Mouse (Mus musculus): ENCODE results near the gene Trpv4.

The Trpv4 gene

DNA sequence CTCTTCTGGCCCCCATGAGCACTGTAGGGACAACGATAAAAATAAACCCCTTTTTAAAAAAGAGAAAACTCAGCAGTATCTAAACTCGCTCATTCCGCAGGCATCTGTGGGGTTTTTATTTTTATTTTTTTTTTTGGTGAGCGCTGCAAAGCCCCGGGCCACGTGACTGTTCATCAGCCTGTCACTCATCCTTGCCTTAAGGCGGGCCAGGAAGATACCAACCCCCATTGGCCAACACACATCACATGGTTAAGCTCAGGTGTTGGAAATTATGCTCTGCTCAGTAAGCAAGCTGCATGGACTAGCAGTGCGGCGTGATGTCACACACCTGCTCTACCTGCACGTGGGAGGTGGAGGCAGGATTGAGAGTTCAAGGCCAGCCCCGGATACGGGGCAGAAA is 40.4 kb downstream of the Trpv4 start:
- DNase-seq: no peak

DNA sequence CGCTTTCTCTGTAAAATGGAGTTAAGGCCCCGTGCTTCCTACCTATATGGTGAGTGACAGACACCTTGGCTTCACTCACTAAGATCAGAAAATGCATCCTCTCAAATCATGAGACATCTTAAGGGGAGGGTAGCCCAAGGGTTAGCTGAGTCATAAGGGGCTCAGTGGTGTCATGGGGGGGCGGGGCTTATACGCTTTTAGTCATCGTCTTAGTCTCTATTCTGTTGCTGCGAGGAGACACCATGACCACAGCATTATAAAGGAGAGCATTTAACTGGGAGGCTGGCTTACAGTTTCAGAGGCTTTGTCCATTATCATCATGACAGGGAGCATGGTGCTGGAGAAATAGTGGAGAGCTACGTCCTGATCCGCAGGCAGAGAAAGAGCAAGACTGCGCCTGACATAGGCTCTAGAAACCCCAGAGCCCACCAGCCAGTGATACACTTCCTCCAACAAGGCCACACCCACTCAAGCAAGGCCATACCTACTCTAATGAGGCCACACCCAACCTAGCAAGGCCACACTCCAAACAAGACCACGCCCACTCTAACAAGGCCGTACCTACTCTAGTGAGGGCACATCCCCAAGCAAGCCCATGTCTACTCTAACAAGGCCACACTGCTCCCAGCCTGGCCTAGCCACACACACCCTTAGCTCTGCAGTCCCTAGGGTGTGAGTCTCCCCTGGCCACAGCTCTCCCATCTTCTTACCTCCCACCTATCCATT is 41.7 kb downstream of the Trpv4 start:
- DNase-seq: no peak

DNA sequence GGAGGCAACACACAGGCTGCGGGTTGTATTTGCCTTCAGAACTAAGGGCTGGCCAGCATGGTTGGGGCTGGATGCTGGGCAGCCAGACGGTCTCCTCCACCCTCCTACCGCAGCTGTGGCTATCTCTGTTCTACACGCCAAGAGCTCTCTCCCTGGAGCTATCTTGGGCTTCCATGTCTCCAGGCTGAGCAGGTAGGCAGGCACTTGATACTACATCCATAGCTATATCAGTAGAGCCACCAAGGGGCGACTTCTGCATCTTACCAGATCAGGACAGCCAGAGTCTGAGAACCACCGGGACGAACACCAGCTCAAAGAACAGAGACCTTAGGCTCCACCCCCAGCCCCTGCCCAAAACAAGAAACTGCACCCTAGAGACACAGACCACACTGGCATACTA is 43.4 kb downstream of the Trpv4 start:
- DNase-seq: no peak

DNA sequence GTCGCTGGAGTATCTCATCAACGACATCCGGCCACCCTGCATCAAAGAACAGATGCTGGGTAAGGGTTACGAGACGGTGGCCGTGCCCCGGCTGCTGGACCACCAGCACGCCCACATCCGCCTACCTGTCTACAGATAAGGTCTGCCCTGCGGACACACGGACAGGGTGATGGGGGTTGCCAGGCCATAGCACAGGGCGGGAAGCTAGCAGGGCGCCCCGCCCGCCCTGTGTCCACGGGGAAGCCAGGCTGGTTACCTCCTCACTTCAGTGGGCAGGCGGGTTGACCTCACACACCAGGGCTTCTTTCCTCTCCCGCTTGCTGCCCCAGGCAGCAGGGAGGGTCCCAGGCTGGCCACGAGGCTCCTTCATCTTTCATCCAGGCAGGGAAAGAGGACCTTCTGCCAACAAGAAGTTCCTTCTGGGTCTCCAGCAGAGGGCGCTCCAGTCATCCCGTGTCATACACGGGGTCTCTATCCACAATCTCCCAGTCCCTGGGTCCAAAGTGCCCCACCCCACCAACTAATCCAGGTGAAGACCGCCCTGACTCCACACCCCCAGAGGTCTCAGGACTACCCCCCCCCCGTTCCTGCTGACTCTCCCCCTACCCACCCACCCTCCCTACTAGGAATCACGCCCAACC is 46.1 kb downstream of the Trpv4 start:
- DNase-seq: peak; percentile 64

DNA sequence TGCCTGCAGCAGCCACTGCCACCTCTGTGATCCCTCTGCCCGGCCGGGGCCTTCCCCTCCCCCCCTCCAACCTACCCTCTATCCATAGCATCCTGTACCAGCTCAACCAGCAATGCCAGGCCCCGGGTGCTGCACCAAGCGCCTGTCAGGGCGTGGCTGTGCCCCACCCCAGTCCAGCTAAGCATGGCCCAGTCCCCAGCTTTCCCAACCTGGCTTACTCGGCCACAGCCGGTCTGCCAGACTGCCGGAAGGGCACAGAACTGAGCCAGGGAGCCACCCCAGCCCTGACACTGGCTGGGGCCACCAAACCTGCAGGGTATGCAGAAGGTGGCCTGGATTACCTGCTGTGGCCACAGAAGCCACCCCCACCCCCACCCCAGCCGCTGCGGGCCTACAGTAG is 47.0 kb downstream of the Trpv4 start:
- no peak for DNase-seq

DNA sequence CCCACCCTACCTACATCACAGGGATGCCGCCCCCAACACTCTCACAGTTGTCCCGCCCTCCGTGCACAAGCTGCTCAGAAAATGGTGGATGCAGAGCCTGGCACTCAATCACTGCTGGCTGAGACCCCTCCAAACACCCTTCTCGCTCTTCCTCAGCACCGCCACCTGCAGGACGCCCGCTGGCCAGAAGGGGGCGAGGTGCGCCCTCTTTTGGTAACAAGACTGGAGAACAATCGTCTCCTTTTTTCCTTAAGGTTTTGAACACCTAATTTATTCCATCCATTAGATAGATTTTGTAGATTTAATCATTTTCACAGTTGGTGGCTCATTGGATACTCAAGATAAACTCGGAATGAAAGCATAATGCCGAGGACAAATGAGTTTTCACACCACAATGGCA is 49.7 kb downstream of the Trpv4 start:
- DNase-seq: peak; percentile 96

DNA sequence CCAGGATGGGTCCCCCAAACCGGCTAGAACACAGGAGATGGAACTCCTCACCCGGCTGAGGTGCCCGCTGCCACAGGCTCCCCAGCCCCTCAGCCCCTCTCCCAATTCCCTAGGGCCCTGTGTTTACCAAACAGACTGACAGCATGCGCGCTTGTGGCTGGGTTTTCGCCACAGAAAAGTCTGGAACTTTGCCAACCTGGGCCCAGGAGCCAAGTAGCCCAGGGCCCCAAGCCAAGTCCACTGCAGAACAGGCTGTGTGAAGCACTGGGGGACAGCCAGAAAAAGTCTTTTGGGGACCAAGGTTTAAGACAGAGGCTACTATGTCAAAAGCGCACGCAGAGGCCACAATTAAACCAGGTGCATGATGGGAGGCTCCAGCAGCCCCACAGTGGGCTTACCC is 50.6 kb downstream of the Trpv4 start:
- DNase-seq: peak; percentile 79

DNA sequence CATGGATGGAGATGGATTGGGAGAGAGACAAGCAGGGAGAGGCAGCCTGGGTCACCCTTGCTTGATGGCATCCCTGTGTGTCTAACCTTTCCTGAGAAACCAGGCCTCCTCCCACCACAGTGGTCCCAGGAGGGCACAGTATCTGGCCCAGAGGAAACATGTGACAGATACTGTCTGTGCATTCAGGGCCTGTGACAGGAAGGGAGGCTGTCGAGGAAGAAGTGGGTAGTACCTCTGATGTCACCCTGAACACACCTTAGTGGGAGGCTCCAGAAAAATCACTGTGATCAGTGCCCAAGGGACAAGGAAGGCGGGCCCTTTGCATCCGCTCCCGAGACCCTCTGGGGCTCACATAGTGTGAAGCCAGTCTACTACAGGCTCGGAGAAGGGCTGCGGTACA is 52.2 kb downstream of the Trpv4 start:
- no peak for DNase-seq

DNA sequence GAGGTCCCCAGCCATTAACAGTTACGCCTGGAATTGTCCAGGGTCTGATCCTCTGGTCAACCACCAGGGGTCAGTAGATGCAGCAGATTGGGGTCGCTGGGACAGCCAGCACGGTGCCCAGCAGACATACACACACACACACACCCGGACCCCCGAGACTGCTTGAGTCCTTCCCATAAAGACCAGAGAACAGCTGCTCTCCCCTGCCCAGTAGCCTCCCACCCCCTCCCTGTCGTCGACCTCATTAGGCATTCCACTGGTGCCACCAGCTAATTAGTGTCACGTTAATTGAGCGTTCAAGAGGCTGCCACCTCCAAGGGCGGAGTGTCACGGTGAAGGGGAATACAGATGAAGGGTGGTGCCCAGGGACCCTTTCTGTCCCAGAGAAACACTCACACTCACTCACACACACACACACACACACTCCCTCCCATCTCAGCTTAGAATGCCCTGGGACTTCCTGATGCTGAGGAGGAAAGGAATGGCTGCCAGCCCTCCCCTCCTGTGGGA is 53.4 kb downstream of the Trpv4 start:
- DNase-seq: no peak

DNA sequence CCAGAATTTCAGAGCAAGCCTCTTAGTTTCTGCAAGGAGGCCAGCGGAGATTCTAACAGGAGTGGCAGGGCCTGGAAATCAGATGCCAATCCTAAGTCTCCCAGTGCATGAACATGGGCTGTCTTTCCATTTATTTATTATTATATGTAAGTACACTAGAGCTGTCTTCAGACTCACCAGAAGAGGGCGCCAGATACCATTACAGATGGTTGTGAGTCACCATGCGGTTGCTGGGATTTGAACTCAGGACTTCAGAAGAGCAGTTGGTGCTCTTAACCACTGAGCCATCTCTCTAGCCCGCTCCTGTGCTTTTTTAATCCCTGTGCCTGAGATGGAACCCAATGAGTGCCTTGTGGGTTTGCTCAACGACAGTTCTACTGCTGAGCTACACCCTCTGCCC is 54.2 kb downstream of the Trpv4 start:
- DNase-seq: no peak

DNA sequence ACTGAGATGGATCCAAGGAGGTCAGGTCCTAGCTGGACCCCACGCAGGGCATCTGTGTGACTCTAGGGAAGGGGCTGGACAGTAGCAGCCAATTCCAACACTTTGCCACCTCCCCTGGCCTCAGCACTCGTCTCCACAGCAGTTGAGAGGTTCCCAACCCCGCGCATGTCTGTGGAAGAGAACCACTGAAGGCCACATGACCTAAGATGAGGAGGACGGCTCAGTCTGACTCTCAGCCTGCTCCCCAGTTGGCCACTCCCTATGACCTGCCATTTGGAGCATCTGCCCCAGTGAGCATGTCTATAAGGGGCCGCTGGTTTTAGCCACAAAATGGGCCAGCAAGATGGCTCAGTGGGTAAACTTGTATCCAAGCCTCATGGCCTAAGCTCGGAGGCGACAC is 56.2 kb downstream of the Trpv4 start:
- DNase-seq: no peak

DNA sequence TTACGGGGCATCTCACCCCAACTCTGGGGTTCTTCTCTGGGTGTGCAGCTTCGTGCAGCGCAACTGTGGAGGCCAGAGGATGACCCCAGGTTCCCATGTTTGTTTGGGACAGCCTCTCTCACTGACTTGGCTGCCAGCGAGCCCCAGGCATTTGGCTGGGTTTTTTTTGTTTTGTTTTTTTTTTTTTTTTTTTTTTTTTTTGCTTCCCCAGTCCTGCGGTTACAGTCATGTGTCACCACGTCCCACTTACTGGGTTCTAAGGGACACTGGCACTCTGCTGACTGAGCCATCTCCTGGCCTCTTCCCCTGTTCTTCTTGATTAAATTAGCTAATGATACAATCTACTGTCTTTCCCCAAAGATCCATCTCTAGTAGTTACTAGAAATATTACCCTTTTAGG is 60.6 kb downstream of the Trpv4 start:
- DNase-seq: no peak

DNA sequence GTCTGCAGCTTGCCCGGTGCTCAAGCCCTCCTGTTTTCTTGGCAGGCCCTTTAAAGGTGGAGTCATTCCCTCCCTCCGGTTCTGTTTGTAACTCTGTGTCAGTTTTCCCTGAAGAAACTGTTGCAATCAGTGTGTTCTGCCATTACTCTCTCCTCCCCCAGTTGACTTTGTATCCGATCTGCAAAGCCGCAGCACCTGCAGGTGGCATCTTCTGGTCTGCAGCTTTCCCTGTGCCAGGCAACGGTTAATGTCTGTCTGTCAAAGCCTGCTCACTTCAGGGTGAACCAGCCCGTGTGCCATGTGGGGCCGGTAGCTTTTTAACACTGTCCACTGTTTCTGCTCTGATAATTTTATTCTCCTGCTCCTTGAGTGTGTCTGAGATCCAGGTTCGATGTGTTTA is 61.0 kb downstream of the Trpv4 start:
- no peak for DNase-seq

DNA sequence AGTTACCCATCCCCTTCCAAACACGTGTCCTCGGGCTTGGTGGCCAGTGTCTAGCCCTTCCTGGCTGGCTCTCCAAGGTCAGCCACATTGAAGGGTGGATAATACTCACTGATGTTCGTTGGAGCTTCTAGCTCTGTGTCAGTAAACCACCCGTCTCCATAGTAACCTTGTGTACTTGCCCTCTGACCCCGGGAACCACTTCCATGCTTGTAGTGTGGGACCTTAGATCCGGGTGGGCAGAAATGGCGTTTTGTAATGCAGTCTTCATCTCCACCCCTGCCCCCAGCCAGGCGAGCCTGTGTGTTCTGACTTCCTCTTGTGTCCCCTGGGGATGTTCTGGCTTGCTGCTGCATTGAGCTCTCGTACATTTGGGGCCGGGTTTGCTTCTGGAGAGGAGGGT is 61.6 kb downstream of the Trpv4 start:
- no peak for DNase-seq

DNA sequence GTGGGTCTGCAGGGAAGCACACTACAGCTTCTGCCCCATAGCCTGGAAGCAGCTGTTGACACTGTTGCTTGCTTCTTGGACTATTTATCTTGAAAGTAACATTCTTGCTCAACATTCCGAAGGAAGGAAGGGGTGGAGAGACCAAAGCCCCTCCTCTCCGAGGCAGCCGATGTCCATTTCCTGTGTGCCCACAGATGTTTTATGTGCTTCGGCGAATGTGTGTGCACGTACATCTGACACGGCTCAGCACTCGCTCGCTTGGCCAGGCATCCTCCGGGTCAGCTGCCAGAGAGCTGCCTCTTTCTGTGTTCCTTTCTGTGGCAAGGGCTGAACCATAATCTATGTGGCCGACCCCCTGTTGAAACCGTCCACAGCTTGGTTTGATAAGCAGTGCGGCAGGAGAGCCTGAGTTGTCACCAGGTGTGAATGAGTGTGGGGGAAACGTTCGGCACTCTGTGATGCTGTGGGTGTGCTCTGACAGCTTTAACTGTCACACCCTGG is 63.4 kb downstream of the Trpv4 start:
- DNase-seq: no peak

DNA sequence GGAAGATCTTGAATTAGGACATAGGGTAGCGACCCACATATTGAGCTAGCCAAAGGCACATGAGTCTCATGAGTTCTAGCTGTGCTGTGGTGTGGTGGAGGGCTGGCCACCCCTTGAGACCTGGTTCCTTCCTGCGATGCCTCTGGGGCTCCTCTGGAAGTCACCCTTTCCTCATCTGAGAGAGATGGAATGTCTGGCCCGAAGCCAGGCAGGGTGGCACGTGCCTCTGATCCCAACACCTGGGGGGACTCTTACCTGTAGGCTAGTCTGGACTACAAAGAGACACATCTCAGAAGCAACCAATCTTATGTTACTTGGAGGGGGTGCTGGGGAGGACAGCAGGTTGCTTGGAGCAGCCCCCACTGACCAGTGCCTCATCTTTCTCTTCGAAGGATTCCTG is 64.3 kb downstream of the Trpv4 start:
- no peak for DNase-seq

DNA sequence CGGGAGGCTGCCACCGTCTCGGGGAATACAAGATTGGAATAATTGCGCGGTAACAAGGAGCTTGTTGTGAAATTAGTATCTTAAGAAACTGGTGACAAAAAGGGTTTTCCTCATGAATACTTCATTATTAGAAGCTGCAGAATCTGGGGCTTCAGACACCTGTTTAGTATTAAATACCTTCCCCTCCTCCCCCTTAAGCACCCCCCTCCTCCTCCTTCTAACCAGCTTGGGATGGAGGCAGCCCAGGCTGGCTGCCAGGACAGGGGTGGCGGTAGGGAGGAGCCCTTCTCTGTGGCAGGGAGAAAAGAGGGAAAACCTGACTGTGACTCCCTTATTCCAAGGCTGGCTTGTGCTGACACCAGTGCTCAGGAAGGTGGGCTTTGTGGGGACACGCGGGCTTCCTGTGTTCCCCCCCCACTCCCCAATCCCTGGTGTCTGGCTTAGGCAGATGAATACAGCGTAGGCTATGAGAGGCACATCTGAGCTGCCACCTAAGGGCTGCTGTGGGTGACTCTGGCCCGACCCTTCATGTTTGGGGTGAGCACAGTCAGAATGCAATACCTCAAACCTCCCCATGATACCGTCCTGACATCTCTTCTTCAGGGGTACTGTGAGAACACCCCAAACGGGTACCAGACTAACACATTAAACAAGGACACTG is 64.9 kb downstream of the Trpv4 start:
- no peak for DNase-seq

DNA sequence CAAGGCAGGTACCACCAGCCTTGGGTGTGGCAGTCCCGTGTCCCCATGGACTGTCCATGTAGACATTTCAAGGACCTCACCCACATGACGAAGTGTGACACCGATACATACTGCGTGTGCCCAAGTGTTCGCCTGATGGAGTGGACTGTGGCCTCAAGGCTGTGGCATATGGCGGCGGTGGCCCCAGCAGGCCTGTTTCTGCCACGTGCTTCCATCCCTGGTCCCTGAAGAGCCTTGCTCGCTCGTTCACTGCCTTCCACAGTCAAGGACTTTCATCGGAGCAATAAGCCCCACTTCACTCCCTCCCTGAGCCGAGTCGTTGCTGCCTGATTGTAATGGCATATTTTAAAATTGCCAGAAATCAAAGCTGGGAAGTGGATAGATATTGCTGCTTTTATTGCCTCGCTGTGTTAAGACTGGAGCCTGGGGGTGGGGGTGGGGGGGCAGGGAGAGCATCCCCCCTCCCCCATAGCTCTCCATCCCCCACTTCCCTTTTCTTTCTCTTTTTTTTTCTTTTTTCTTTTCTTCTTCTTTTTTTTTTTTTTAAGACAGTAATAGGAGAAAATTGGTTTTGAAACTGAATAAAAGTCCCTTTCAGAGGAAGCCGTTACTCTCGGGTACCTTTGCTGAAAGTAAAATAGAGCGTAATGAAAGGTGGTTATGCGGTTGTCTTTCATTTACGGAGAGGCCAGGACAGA is 65.6 kb downstream of the Trpv4 start:
- DNase-seq: no peak

DNA sequence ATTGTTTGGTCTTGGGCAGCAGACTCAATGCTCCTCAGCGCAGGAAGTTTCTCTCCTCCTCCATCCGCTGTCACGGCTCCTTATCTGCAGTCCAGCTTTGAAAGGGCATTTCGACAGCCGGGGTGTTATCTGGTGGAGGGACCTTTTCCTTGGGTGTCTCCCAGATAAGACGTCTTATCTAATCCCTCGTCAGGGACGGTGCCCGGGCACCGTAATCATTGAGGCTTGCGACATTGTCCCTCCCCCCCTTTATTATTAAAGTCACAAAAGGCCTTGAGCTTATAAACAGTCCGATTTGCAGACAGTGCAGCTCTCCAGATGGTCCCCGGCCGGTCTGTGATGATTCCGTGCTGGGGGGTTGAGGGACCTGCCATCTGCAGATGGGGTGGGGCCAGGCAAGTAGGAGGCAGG is 67.1 kb downstream of the Trpv4 start:
- no peak for DNase-seq

DNA sequence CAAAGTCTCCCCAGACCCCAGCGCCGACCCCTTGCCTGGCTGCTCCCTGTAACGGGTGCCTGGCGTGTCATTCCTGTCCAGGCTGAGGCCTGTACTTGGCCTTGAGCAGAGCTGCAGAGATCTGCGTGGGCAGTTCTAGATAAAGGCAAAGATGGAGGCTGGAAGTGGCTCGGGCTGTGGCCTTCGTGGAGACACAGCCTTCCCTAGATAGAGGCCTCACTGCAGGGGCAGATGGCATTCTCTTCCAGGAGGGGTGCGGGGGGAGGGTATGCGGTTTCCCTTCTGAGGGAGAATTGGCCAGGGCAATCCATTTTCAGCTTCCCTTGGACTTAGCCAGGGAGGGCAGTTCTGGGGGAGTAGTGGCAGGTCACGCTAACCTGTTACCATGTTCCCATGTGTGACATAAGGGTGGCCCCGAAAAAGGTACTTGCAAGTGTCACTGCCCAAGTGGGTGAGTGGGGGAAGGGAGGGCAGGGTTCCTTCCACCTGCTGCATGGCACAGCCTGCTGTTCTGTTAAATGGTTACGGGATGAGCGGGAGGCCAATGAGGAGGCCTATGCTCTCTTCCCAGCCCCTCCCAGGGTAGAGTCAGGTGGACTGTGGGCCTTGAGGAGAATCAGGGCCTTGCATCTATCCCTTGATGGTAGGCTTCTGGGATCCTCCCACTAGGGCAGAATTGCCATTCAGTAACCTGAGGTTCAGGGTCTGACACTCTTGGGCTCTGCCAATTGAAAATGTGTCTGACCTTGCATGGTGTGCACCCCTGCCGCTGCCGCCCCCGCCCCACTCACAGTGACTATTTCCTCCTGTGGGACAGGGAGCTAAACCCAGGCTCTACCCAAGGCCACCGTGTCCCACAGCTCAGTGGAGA is 67.9 kb downstream of the Trpv4 start:
- no peak for DNase-seq

DNA sequence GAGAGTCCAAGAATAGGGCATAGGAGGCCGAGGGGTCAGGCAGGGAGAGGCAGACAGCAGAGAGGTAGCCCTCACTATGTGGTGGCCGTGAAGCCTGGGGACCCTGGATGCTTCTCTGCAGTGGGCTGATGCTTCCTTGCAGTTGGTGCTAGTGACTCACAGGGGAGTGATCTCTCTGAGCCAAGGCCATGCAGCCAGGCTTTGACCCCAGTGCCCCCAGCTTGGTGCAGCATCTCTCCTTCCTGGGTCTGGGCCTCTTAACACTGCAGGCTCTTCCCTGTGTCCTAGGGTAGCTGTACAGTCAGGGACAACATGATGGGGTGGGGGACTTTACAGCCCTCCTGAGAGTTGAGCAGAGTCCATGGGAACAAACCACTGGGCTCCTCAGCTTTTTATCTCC is 68.8 kb downstream of the Trpv4 start:
- DNase-seq: no peak

DNA sequence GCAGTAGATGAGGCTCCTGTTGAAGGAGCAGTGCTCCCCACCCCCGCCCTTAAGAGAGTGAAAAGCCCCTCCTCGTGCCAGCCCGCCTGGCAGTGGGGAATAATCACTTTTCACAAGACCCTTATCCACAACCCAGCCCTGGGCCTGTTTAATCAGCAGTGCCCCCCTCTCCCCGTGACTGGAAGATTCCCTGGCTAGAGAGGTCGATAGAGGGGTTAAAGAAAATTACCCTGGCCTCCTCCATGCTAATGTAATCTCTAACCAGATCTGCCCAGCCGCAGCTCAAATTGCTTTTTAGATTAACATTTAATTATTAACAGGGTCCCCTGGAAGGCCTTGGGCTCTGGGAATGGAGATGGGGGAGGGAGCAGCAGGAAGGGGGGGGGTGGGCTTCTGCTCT is 69.2 kb downstream of the Trpv4 start:
- DNase-seq: no peak

All from right cerebral cortex, postnatal 4 days (tissue).